Mouse (Mus musculus): ENCODE results near the gene Hagh. TPM values are rescaled to one million over a fixed set of nuclear protein-coding genes. Genes with fewer than 3 reads are reported as not detected.
A peak's percentile ranks its signal among the peaks of the same experiment; 100 is the strongest.

Gene Hagh
- polyA plus RNA-seq, 1 experiment from 2014 or later: 104 TPM

DNA sequence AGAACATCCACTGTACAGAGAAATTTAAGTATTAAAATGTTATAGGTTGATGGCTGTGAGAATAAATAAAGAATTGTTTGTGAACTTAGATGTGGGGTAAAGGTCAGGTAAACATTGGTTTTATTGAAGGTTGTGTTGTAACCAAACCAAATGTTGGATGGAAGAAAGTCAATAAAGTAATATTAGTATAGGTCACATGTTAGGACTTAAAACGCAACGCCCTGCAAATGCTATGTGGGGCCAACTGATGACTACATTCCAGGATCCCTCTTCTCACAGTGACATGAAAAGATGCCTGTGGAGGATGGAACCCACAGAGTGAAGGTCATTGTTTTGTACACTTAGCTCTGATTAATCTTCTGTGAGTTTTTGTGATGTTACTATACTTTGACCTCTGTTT is 20.5 kb upstream of the Hagh start:
- Histone ChIP-seq H3K27ac (ENCODE audit: low read depth, low read length) (no peak overlapping the region), H3K36me3 (ENCODE audit: control insufficient read depth, insufficient read depth) (no peaks in the 10 kb centered on the region), H3K9me3 (ENCODE audit: control insufficient read depth) (no peaks in the 10 kb centered on the region), H3K4me2 (replicated peaks; ENCODE audit: low read depth) (no peak overlapping the region), H3K4me3 (ENCODE audit: low read depth, low read length) (no peak overlapping the region), H3K9ac (ENCODE audit: low read depth, low read length) (no peak overlapping the region), H3K4me1 (replicated peaks; ENCODE audit: control insufficient read depth, insufficient read depth, low read length) (no peaks in the 10 kb centered on the region), H3K27me3 (replicated peaks; ENCODE audit: control insufficient read depth, insufficient read depth, low read length) (no peaks in the 10 kb centered on the region)
- TF ChIP-seq CTCF (IDR thresholded peaks at IDR 0.05; ENCODE audit: low read depth): no peak
- ATAC-seq: no peak
- 24% methylated on average over 2 of the region's 2 CpGs for WGBS

DNA sequence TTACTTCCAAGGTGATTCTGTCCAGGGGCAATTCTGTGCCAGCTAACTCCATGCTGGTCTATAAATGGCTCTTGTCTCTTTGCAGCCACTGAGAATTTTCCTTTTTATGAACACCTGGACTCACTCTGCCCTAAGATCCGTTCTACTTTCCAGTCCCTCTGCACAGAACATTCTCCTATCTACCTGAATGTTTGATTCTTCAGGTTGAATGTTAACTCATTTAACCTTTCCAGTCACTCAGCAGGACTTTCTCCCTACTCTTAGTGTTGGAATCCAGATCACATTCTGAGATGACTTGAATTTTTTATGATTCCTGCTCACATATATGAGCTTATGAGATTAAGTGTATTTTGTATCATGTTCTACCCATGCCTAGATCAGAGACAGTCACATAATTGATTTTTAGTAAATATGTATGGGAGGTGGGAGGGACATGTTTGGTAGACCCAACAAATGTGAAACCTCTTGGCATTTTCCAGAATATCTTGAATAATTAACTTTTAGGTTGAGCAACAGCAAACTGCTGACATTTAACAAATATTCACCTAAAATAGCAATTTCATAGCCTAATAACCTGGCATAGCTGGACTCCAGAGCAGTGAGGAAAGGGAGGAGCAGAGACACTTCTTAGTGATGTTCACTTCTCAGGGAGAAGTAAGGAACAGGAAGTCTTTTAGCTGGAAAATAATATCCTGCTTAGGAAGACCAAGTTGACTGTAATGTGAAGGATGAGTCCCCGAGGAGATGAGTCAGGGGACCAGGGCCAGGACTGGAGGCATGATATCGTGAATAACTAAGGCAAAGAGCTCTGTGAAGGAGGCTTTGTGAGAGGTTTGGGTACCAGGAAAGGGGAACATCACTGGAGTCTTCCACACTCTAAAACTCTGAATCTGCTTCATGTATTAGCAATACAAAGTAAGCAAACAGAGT is 18.3 kb upstream of the Hagh start:
- Histone ChIP-seq H3K36me3 (ENCODE audit: control insufficient read depth, insufficient read depth) (no peaks in the 10 kb centered on the region), H3K4me2 (replicated peaks; ENCODE audit: low read depth) (no peak overlapping the region), H3K27ac (ENCODE audit: low read depth, low read length) (no peak overlapping the region), H3K27me3 (replicated peaks; ENCODE audit: control insufficient read depth, insufficient read depth, low read length) (0 out of 2 replicates have a peak, but pooled peaks cover 6% of the 10 kb centered on the region), H3K4me3 (ENCODE audit: low read depth, low read length) (no peak overlapping the region), H3K9me3 (ENCODE audit: control insufficient read depth) (no peaks in the 10 kb centered on the region), H3K4me1 (replicated peaks; ENCODE audit: control insufficient read depth, insufficient read depth, low read length) (no peaks in the 10 kb centered on the region), H3K9ac (ENCODE audit: low read depth, low read length) (no peak overlapping the region)
- no peak for ATAC-seq
- WGBS: 51% methylated on average over 3 of the region's 3 CpGs
- no peak for TF ChIP-seq CTCF (IDR thresholded peaks at IDR 0.05; ENCODE audit: low read depth)

DNA sequence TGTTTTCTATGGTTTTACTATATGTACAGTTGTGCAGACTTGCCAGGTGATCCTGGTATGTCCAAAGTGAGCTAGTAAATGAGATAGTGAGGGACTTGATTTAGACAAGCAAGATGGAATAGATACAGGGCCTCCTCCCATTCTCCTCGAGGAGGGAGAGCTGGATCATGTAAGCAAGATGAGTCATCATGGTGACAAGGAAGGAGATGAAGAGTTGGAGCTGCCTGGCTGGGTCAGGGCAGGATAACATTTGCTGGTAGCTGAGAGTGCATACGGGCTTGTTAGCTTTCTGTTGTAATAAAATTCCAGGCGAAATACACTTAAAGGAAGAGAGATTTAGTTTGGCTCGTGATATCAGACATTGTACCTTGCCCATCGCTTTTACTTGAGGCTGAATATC is 398 bp downstream of the Hagh start:
- Histone ChIP-seq H3K9ac (ENCODE audit: low read depth, low read length) (no peak overlapping the region), H3K4me1 (replicated peaks; ENCODE audit: control insufficient read depth, insufficient read depth, low read length) (no peaks in the 10 kb centered on the region; the same call in 1 of the 2 replicates), H3K4me2 (replicated peaks; ENCODE audit: low read depth) (no peak overlapping the region), H3K27me3 (replicated peaks; ENCODE audit: control insufficient read depth, insufficient read depth, low read length) (no peaks in the 10 kb centered on the region), H3K36me3 (ENCODE audit: control insufficient read depth, insufficient read depth) (no peaks in the 10 kb centered on the region), H3K27ac (ENCODE audit: low read depth, low read length) (no peak overlapping the region), H3K4me3 (ENCODE audit: low read depth, low read length) (no peak overlapping the region), H3K9me3 (ENCODE audit: control insufficient read depth) (no peaks in the 10 kb centered on the region)
- TF ChIP-seq CTCF (IDR thresholded peaks at IDR 0.05; ENCODE audit: low read depth): no peak
- ATAC-seq: no peak
- WGBS: 33% methylated on average over 5 of the region's 5 CpGs

- Histone ChIP-seq H3K27ac (ENCODE audit: low read depth, low read length) (no peak overlapping the region), H3K9ac (ENCODE audit: low read depth, low read length) (no peak overlapping the region), H3K9me3 (ENCODE audit: control insufficient read depth) (no peaks in the 10 kb centered on the region), H3K4me1 (replicated peaks; ENCODE audit: control insufficient read depth, insufficient read depth, low read length) (no peaks in the 10 kb centered on the region; the same call in 1 of the 2 replicates), H3K4me3 (ENCODE audit: low read depth, low read length) (no peak overlapping the region), H3K36me3 (ENCODE audit: control insufficient read depth, insufficient read depth) (no peaks in the 10 kb centered on the region), H3K4me2 (replicated peaks; ENCODE audit: low read depth) (no peak overlapping the region), H3K27me3 (replicated peaks; ENCODE audit: control insufficient read depth, insufficient read depth, low read length) (no peaks in the 10 kb centered on the region)
- 48% methylated on average over 4 of the region's 4 CpGs for WGBS
- peak; percentile 40 for ATAC-seq
- TF ChIP-seq CTCF (IDR thresholded peaks at IDR 0.05; ENCODE audit: low read depth): peak; percentile 82
Observed at GRCm38 (mm10) chr17:24841133-24841532, 1.2 kb downstream of the Hagh start.

DNA sequence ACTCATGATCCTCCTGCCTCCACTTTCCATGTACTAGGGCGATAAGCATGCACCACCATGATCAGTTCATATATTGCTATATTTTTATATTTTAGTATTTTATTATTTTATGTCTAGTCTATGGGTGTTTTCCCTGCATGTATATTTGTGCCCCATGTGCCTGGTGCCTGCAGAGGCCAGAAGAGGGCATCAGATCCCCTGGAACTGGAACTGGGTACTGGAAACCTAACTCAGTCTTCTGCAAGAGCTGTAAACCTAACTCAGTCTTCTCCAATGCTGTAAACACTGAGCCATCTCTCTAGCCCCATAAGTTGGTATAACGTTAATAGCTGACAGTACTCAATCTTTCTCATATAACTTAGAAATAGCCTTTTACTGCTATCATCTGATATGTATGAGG is 2.7 kb downstream of the Hagh start:
- ATAC-seq: no peak
- Histone ChIP-seq H3K4me3 (ENCODE audit: low read depth, low read length) (no peak overlapping the region), H3K27ac (ENCODE audit: low read depth, low read length) (no peak overlapping the region), H3K4me2 (replicated peaks; ENCODE audit: low read depth) (no peak overlapping the region), H3K9ac (ENCODE audit: low read depth, low read length) (no peak overlapping the region), H3K36me3 (ENCODE audit: control insufficient read depth, insufficient read depth) (no peaks in the 10 kb centered on the region), H3K9me3 (ENCODE audit: control insufficient read depth) (no peaks in the 10 kb centered on the region), H3K27me3 (replicated peaks; ENCODE audit: control insufficient read depth, insufficient read depth, low read length) (no peaks in the 10 kb centered on the region), H3K4me1 (replicated peaks; ENCODE audit: control insufficient read depth, insufficient read depth, low read length) (no peaks in the 10 kb centered on the region; the same call in 1 of the 2 replicates)
- WGBS: 54% methylated on average over 2 of the region's 2 CpGs
- peak; percentile 71 for TF ChIP-seq CTCF (IDR thresholded peaks at IDR 0.05; ENCODE audit: low read depth)

DNA sequence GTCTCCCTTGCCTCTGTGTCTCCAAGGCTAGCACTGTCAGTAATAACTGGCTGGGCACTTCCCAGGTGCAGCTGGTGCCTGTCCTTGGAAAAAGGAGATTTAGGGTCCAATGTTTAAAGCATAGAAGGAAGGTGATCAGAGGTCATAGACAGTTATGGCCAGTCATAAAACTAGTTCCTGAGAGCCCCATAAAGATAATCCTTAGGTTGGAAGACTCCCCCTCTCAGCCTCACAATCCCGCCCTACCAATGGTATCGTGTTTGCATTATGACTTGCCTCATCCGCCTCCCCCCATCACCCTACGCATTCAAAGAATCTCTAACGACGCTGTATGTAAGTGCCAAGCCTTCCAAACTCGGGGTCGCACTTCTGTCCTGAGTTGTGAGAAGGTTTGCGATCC is 4.6 kb downstream of the Hagh start:
- Histone ChIP-seq H3K9me3 (ENCODE audit: control insufficient read depth) (no peaks in the 10 kb centered on the region), H3K4me2 (replicated peaks; ENCODE audit: low read depth) (peak overlapping the region; percentile 50), H3K27me3 (replicated peaks; ENCODE audit: control insufficient read depth, insufficient read depth, low read length) (no peaks in the 10 kb centered on the region), H3K9ac (ENCODE audit: low read depth, low read length) (peak overlapping the region; percentile 18; the same call in 1 of the 2 replicates), H3K27ac (ENCODE audit: low read depth, low read length) (peak overlapping the region; percentile 79), H3K4me3 (ENCODE audit: low read depth, low read length) (no peak overlapping the region; the same call in 1 of the 2 replicates), H3K4me1 (replicated peaks; ENCODE audit: control insufficient read depth, insufficient read depth, low read length) (no peaks in the 10 kb centered on the region; the same call in 1 of the 2 replicates), H3K36me3 (ENCODE audit: control insufficient read depth, insufficient read depth) (no peaks in the 10 kb centered on the region)
- WGBS: 26% methylated on average over 9 of the region's 9 CpGs
- ATAC-seq: peak; percentile 76
- TF ChIP-seq CTCF (IDR thresholded peaks at IDR 0.05; ENCODE audit: low read depth): no peak
